Mouse (Mus musculus): ENCODE measurements at regions not wholly inside any gene's neighbourhood (a gene's known extent, or its start where the extent isn't known, plus 50 kb on each side); places are given as distances from the start of the nearest gene placed in this dataset.

DNA sequence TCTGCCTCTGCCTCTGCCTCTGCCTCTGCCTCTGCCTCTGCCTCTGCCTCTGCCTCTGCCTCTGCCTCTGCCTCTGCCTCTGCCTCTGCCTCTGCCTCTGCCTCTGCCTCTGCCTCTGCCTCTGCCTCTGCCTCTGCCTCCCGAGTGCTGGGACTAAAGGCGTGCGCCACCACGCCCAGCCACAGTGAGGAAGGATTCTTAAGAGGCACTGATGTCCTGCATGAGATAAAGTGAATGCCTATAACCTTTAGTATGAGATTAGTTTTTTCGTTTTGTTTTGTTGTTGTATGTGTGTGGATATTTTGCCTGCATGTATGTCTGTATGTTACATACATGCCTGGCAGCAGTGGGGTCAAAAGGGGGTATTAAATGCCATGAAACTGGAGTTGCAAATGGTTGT, 63.2 kb downstream of the Hlx start:
- DNase-seq, result peak; percentile 66

DNA sequence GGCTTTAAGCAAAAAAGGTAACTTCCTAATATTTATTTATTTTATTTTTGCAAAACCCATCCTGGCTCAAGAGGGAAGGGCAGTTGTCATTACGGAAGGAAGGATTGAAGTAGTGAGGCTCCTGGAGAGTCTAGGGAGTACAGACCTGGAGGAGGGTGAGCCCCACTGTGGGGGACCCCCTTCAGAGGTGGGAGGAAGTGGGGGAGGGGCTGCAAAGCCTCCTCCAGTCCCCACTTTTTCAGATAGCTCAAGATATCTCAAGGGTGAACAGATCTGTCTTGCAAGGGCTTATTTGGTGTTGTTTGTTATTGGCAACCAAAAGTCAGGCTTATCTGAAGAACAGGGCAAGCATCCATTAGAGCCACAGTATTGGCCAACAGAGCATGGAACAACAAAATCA, 64.0 kb downstream of the Hlx start:
- DNase-seq, result no peak

DNA sequence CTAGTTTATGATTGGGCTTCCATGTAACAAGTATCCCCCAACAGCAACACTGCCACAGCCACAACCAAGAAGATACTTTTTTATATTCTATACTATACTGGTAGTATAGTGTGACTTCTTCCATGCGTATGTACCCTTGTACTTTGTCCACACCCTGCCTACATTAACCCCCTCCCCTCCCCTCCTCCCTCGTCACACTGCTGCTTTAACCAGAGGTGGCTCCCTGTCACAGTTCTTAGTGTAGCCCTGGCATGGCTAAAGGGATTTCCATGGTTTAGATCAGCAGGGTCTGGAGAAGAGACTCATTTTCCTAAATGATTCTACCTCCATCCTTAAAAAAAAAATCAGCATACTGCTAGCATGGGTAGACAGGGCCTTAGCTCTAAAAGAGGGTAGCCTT, 64.4 kb downstream of the Hlx start:
- no peak for DNase-seq

DNA sequence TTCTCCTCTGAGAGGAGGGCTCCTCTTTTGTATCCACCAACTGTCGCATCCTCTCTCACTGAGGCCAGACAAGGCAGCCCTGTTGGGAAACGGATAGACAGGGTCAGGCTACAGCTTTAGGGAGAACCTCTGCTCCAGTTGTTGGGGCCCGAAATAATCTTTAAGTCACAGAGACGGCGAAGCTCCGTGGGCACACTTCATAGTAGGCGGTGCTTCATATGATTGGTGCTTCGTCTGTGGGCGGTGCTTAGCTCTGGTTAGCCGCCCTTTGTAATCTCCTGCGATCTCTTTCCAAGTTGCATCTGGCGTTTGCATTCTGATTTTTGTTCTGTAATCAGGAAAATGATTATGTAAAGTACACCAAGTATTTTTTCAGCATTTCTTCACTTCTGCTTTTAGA, 67.2 kb downstream of the Hlx start:
- DNase-seq, result peak; percentile 72

DNA sequence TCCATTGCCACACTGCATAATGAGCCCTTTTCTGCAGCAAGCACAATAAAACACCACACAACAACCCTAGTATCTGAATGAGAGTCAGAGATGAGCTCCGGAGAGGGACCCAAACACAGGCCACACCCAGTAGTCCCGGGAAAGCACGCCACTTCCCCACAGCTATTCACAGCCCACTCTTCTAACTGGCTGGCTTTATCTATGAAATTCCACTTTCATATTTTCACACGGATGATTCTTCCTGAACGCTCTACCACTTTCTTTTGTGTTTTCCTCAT, 68.4 kb downstream of the Hlx start:
- DNase-seq, result peak; percentile 30

DNA sequence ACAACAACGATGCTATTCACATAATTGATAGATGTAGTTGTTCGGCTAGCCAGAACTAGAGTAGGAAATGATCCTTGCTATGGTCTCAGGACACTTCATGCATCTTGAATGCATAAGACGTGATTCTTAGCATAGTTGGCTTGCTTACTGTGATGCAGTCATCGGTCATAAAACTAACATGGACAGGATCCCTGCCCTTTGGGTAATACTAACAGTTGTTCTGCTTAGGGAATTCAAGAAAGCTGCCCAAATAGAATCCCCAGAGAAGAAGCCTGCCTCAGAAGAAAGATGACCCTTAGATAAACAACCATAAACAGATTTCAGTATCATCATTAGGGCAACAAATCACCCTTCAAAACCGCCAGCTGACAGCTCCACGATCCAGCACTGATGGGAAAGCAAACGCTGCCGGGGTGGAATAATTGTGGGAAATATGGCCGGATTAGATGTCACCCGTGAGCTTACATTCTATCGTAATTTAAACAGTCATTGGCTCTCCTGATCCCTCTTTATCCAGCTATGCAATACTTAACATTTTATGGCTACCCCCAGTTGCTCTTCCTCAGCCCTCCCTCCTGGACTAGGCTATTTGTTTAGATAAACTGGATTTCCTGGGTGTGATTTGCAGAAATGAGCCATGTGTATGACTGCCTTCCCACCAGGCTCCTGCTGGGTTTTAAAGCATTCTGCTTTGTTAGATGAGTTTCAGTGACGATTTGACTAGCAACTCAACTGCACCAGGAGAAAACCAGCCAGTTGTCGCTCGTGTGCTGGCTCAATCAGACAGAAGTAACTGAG, 68.9 kb downstream of the Hlx start:
- no peak for DNase-seq

DNA sequence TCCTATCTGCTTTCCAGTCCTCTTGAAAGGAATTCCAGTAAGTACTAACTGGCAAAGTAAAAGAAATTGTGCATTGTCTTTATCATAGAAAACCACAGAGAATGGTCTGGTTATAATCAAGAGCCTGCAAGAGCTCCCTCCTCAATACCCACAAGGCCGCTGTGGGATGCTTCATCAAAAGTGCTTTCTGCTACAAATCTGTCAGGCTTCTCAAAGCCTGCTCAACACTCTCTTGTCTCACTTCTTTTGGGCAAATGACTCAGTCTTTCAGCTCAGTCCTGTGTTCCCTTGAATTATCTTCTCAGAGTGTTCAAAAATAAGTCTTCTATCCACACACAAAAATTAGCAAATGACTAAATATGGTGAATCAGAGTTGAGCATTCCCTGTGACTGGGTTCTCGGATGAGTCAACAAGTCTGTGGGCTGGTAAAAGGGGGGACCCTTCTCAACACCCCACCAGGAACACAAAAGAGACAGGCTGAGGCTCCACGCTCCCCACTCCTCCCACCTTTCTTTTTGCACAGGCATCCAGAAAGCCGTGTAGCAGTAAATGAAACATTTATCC, 81.8 kb downstream of the Hlx start:
- DNase-seq, result peak; percentile 5

DNA sequence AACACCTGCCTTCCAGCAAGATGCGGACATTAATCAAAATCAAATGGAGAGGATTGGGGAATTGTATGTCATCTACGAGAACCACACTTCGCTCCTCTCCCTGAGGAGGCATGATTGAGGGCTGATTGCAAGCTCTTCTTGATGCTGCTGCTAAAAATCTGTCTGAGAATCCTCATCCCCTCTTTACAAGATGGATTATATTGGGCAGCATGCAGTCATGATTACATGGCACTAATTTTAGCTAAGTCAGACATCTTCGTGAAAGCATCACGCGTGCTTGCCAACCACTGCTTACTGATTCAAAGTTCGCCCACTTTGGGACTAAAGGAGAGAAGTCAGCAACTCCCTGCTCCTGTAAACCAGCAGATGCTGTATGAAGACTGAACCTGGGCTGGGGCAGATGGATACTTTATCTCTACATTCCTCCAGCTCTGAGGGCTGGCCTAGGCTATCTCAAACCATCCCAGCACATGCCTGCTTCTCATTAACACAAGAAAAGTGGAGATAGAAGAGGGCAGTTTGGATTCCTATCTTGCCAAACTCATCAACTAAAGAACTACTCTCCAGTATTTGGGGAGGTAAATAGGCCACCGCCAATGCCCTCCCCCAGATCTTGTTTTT, 84.4 kb downstream of the Hlx start:
- peak; percentile 78 for DNase-seq

DNA sequence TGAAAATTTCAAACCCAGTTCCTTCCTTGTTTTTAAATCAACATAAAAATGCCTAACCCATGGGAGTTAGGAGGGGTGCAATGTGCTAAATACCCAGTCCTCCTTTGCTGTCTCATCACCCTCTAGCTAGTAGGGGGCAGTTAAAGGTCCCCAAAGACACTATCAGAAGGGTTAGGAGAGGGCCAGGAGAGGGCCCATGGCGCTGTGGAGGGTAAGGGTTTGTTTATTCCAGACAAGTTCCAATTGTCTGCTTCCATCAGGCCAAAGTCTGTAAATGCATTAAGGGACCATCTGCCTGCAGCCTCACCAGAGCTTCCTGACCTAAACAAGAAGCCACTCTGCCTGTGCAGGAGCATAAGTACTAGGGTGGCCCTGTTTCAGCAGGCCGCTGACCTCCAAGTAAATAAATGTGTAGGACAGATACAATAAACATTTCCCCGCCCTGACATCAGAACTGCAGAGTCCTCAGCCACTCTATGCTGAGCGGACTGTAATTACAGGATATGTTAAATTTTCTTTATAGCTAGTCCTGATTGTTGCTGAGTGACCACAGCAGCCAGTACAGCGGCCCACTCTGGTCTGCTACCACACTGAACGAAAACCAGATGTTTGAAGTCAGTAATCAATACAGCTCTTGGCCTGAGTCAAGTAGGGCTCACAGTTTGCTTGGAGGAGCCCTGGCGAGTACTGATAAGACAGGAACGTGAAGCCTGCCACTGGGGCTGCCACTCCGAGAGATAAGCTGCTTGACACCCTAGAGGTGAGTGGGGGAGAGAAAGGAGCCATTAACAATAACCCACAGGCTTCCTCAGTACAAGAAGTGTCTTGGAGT, 87.4 kb downstream of the Hlx start:
- DNase-seq, result peak; percentile 92

DNA sequence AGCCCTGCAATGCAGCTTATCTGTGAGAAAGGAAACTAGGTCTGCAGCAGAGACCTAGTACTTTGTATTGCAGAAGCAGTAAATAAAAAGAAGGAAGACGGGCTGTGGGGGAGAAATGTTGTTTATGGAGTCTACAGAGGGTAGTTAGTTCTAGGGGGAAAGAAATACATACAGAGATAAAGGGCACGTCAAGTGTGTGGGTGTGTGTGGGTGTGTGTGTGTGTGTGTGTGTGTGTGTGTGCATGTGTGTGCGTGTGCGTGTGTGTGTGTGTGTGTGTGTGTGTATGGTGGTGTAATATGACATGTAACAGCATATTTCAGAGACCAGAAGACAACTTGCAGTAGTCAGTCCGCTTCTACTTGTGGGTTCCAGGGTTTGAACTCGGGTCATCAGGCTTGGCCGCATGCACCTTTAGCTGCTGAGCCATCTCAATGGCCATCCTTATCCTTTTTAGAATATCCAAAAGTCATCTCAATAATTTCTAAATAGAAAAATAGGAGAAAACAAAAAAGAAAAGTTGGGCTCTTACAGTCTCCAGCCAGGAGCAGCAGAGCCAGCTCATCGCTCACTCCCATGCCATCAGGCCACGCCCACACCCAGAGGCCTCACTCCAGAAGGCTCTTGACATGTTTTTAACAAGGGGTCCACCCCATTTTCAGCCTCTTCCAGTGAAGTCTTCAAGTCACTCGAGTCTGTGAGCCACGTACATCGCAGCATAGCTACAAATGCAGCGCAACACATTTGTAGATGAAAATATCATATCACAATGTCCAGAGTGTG, 101.5 kb downstream of the Hlx start:
- peak; percentile 84 for DNase-seq

DNA sequence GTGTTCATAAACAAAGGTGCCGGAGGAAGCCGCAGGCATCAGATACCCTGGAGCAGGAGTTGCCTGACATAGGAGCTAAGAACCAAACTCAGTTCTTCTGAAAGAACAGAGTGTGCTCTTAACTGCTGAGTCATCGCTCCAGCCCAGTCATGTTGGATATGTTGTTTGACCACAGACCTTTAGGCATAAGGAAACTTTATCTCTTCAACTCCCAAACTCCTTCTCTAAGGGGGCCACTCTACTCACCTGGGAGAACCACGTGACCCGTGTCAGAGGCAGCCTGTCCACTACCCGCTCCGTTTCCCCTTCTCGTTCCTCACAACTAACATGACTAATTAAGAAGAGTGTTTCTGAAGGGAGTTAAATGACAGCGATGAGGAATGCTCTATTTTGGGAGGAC, 103.2 kb downstream of the Hlx start:
- peak; percentile 82 for DNase-seq

DNA sequence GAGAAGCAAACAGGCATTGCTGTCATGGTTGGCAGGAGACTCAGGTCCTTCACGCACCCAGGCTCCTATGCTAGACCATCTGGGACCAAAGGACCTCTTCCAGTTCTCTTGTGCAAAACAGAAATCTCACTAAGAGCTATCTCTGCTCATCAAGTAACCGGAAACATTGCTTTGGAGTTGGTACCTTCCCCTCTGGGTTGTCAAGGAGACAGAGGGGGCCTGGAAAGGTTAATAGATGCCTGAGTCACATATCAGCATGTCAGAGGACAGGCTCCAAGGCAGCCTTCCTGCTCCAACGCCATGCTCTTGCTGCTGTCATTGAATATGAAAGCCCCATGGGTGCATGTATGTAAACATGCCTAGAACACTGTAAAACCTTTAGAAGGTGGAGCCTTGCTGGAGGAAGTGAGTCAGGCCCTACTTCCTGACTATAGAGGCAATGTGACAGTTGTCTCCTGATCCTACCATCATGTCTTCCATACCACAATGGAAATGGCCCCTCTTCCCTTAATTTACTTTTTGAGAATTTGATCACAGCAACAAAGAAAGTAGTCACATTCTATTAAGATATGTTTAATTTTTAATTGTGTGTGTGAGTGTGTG, 103.8 kb downstream of the Hlx start:
- no peak for DNase-seq

DNA sequence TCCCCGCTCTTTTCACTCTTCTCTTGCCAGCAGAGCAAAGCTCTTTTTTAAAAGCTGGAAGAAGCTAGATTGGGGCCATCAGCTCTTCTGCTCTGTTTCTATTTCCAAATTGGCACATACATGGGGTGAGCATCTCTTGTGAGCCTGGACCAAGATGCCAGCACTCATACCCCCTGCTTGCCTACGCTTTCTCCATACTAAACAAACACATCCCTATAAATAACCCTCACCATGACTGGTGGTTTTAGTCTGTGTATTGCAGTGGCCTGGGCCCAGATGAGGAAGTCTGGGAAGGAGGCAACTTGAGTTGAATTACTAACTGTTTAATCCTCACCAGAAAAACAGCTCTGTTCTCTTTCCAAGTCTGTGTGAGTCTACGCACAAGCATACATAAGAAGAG, 110.0 kb downstream of the Hlx start:
- no peak for DNase-seq

DNA sequence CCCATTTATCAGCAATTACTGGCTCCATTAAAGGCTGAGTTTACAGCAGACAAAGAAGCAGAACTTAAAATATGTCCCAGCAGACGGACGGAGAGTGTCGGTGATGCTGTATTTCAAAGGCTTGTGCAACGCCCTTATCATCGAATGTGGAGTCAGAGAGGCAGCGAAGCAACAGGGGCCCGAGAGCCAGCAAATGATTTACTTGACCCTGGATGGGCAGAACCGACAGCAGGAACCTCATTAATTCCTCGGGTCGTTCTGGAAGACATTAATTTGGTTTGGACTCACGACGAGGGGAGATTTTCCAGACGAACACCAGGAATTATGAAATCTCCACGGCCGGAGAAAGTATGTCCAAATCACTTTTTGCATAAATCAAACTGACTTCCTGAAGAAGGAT, 110.5 kb downstream of the Hlx start:
- peak; percentile 26 for DNase-seq

DNA sequence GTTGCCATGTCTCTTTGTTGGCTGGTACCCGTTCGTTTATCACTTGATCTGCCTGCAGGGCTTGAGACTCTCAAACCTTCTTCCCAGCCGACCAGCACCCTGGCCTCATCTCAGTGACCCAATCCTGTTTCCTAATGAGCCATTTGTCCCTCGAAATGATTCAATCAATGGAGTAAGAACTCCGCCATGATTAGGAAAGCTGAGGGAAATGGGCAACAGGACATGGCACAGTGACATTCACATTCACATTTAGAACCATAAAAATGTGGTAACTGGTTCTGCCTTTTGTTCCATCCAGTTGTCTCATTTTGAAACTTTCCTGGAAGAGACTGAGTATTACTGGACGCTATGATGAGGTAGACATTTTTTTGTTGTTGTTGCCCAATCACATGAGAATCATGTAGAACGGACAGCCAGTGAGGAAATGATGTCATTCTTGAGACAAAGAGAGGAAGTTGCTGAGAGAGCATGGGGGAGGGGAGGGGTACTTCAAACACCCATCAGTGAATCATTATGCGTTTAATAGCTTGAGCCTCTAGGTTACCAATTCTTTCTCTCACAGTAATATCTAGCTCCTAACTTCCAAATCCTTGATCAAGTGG, 114.5 kb downstream of the Hlx start:
- DNase-seq, result no peak

DNA sequence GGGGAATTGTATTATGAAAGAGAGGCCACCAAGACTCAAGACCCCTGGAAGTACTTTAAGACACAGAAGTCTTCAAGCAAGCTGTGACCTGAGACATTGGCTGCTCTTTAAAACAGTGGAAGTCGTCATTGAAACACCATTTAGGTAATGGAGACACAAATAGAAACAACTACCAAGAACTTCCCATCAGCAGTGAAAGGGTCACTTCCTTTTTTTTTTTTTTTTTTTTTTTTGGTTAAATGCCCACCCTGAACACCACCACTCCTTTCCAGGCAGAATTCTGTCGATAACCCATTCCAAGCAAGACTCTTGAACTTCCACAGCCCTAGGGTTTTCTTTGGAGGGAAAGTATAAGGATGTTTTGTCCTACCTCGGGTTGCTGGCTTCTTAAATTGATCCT, 116.4 kb downstream of the Hlx start:
- no peak for DNase-seq

DNA sequence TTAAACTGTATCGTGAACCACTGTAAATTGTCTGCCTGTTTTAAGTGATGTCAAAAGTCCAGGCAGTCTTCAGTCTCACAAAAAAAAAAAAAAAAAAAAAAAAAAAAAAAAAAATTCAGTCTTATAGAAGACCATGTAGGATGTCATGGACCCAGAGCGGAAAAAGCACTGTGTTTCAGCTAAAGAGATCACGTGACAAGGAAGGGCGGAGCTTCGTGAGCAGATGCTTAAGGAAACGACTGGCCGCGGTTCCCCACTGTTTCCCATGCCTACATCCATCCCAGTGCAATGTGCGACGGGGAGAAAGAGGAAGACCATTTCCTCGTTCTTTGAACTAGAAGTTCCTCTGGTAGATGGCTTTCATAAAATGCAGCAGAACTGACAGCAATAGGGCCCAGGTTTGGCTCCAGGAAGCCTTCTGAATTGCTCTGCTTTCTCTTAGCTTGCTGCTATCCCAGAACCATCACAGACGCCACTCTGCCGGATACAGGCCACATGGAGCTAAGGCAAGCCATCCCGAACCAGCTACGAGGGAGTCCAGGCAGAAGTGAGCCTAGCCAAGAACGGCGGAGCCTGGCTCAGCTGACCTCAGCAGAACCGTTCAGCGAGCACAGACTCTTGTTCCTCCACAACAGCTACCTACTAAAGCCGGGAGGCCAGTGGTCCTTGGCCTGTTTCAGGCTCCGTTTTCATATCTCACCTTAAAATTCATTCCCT, 117.6 kb downstream of the Hlx start:
- DNase-seq, result peak; percentile 46

DNA sequence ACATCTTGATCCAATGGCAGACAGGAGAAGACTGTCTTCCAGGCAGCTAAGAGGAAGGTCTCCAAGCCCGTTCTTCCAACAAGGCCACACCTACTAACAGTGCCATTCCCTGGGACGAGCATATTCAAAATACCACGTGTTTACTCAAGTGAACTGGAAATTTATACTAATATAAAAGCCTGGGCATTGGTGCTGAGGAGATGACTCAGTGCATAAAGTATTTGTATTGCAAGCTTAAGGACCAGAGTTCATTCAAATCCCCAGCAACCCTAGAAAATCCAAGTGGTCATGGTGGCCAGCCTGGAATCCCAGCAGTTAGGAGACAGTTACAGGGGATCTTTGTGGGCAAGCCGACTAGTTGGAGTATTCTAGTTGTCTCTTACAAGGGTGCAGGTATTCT, 119.5 kb downstream of the Hlx start:
- DNase-seq, result no peak

DNA sequence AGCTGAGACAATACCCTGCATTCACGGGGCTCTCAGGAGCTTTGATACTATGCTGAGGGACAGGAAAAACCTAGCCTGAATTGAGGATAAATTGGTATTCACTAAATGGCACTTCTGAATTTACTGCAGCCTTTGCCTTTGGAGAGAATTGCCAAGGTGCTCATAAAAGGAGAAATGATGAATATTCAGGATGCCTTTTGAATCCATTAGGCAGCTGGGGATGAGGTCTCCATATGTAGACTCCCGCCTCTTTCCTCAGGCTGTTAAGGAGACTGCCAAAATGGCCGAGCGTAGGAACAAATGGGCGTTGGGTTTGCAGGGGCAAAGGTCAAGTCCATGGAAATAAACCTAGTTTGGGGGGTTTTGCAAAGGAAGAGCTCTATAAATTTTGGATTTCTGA, 123.5 kb downstream of the Hlx start:
- no peak for DNase-seq

DNA sequence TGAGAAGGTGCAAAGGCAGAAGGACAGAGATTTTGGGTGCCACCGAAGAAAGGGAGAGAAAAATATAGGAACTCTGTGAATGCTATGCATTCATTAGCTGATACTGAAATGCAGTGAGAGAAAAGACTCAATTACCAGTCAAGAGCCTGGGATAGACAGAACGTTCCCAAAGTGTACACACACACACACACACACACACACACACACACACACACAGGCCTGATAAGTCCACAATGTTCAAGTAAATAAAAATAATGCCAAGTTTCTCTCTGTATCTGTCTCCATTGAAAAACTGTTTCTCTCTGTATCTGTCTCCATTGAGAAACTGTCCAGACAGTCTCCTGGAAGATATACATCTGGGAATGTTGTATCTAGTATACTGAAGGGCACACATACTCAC, 124.1 kb downstream of the Hlx start:
- no peak for DNase-seq

DNA sequence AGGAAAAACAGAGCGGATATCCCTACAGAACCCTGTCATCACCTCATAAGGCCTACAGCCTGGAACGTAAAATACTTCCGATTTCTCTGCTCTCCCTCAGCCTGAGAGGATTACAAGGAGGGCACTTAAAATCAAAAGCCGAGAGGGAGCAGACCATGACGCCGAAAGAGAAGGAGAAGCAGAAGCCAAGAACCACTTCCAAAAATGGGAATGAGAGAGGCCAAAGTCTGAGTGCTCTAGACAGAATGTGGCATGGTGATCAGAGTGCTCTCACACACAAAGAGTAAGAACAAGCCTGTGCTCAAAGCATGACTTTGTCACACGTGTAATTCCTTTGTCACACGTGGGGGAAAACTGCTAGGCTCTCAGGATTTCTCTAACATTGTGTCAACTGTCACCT, 125.9 kb downstream of the Hlx start:
- no peak for DNase-seq
